Mouse (Mus musculus): ENCODE data around the gene Arrdc4.

GRCm38 (mm10) chr7:68687140-68687611 lies 61.9 kb downstream of the Arrdc4 start:
- TF ChIP-seq EP300 (IDR thresholded peaks at IDR 0.05; ENCODE audit: low read length) (no peak), CTCF (conservative IDR thresholded peaks at IDR 0.05 in 1 of 2, IDR thresholded peaks at IDR 0.05 in 1 of 2; ENCODE audit: low read depth in 2 of 2, low read length in 2 of 2) (no peak), BHLHE40 (IDR thresholded peaks at IDR 0.05; ENCODE audit: low read depth, low read length) (no peak), POLR2A (IDR thresholded peaks at IDR 0.05; ENCODE audit: low read depth, low read length) (no peak), MAZ (IDR thresholded peaks at IDR 0.05; ENCODE audit: low read depth, low read length) (no peak), USF1 (IDR thresholded peaks at IDR 0.05; ENCODE audit: low read depth, low read length) (no peak), SIN3A (IDR thresholded peaks at IDR 0.05; ENCODE audit: low read length) (no peak), SMC3 (IDR thresholded peaks at IDR 0.05; ENCODE audit: low read depth, low read length) (no peak), MYC (IDR thresholded peaks at IDR 0.05; ENCODE audit: low read depth, low read length) (no peak), ZMIZ1 (IDR thresholded peaks at IDR 0.05; ENCODE audit: low read depth, low read length) (no peak), ETS1 (conservative IDR thresholded peaks at IDR 0.05; ENCODE audit: low read depth, low read length) (no peak), ZKSCAN1 (IDR thresholded peaks at IDR 0.05; ENCODE audit: borderline replicate concordance, low read depth, low read length) (no peak), MAFK (IDR thresholded peaks at IDR 0.05; ENCODE audit: insufficient replicate concordance, low read length) (no peak)

All from CH12.LX (cell line).